Mouse (Mus musculus) cerebellum, adult 18-20 months (tissue): ENCODE results near the gene Pcca.
A peak's percentile ranks its signal among the peaks of the same experiment; 100 is the strongest.

Experiments
- DNase-seq, 2 experiments: peaks; one replicate each; pipeline ENCODE4 v3.0.0; 2021

The Pcca gene

GRCm38 (mm10) chr14:122898550-122898949 lies 364.4 kb downstream of the Pcca start:
- DNase-seq = peak in 1 of 2 experiments; percentile 0

GRCm38 (mm10) chr14:122900679-122901078 lies 366.6 kb downstream of the Pcca start:
- peak in 1 of 2 experiments; percentile 21 for DNase-seq

GRCm38 (mm10) chr14:122901177-122901576 lies 367.1 kb downstream of the Pcca start:
- DNase-seq = peak in 1 of 2 experiments; percentile 5

- no peak for DNase-seq
These were observed 367.6 kb downstream of the Pcca start for GRCm38 (mm10) chr14:122901715-122902114.

GRCm38 (mm10) chr14:122902136-122902535 lies 368.0 kb downstream of the Pcca start:
- peak; percentile 50 to 72 for DNase-seq

- peak; percentile 94 to 95 for DNase-seq
These were observed 368.8 kb downstream of the Pcca start for GRCm38 (mm10) chr14:122902884-122903283.

- no peak for DNase-seq
These were observed 369.8 kb downstream of the Pcca start for GRCm38 (mm10) chr14:122903923-122904351.

- no peak for DNase-seq
These were observed 370.9 kb downstream of the Pcca start for GRCm38 (mm10) chr14:122905007-122905406.

GRCm38 (mm10) chr14:122908075-122908474 lies 374.0 kb downstream of the Pcca start:
- no peak for DNase-seq

GRCm38 (mm10) chr14:122909368-122910091 lies 375.4 kb downstream of the Pcca start:
- DNase-seq = no peak

GRCm38 (mm10) chr14:122911265-122911664 lies 377.1 kb downstream of the Pcca start:
- no peak for DNase-seq

- no peak for DNase-seq
These were observed 378.0 kb downstream of the Pcca start for GRCm38 (mm10) chr14:122912137-122912536.

- peak; percentile 75 to 88 for DNase-seq
These were observed 378.8 kb downstream of the Pcca start for GRCm38 (mm10) chr14:122912812-122913498.

GRCm38 (mm10) chr14:122913657-122914056 lies 379.5 kb downstream of the Pcca start, which contains the start of gene Ggact:
TSS of gene Ggact (minus strand) at chr14:122913757.
- DNase-seq = no peak

GRCm38 (mm10) chr14:122917676-122918075 lies 383.6 kb downstream of the Pcca start:
- no peak for DNase-seq

- no peak for DNase-seq
These were observed 385.9 kb downstream of the Pcca start for GRCm38 (mm10) chr14:122920011-122920410.

GRCm38 (mm10) chr14:122936460-122936859 lies 402.3 kb downstream of the Pcca start:
- DNase-seq = peak; percentile 53 to 62
